Mouse (Mus musculus) adipose tissue, adult 10 weeks (tissue): ENCODE data around the gene Bpifb5. TPM values are rescaled to one million over a fixed set of nuclear protein-coding genes. Genes with fewer than 3 reads are reported as not detected.

Source experiments
- polyA plus RNA-seq: library from polyadenylated mRNA; stranded (reverse); fragments of 350-450 nt; fragmentation: Illumina TruSeq; extraction: RNeasy Lipid Tissue Mini Kit (QIAGEN cat#74804); gene quantifications from one replicate; pipeline ENCODE4 v1.2.3, GENCODE M21; 2014; ENCODE audit warnings: low read depth, low replicate concordance

The Bpifb5 gene
- 0.43 TPM for polyA plus RNA-seq

DNA sequence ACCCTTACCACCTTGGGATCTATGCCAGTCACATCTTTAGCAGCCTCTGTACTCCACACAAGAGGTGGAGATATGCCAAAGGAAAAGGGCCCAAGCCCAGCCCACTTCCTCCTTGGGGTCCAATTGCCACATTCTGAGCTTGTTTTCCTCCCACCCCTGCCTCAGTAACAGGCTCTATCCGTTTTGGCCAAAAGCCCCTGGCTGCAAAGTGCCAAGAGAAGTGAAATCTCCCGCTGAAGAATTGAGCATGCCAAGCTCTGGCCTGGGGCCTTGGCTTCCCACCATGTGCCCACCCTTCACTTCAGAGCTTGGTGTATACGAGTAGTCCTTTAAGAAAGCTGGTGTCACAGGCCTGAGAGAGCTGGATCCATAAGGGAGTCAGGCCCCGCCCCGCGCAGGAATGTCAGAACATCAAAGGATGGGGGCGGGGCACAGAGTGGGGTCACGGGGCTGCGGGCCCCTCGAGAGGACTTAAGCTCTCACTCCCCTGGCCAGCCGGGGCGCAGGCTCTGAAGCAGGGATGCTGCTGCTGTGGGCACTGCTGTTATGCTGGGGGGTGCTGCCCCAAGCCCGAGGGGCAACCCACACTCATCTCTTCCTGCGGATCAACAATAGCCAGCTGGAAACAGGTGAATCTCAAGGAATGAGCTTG is at the start of gene Bpifb5:
Gene Bpifb5, plus strand, starts transcription at position 478 of the 652 bp plus-strand sequence.

DNA sequence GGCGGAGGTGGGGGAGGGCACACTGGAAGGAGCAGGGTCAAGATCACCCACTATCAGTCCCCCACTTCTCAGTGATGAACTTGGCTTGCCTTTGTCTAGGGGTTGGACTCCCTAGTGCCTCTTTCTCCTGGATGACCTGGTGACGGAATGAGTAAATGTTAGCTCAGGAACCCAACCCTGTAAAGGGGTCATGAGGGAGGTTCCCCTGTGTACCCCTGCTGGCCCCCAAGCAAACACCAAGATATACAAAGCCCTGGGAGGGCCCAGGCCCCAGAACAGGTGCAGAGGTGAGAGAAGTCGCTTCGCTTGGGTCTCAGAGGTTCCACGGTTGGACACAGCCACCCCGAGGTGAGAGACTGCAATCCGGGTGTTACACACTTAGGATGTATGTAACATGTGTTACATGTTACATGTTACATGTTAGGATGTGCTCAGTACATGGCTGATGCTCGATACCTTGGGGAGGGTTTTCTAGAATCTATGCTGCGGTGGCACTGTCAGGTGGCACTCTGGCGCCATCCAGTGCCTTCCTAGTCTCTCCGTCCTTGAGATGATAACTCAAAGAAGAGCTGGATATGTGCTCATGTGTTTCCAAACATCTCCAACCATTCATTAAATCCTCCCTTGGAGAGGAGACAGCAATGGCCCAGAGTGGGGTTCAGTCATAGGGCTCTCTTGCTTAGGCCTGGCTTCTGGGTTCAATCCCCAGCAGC is 32.8 kb upstream of the Bpifb5 start, which contains the start of gene Bpifb1:
Gene Bpifb1, plus strand, starts transcription at position 273 of the 713 bp plus-strand sequence.

DNA sequence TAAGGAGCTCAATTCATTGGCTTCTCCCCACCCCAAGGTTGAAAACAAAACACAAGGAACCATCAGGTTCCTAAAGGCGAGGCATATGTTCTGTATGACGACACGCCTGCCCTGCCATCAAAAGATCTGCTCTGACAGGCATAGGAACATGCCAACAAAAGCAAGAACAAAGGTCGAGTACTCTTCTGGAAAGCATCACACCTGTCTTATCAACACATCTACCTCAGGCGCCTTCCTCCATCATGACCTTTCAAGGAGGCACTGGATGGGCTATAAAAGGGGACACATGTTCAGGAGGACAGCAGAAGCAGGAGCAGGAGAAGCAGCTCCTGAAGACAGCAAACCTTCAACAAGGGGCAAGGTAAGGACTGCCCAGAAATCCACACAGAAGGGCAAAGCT is 34.0 kb downstream of the Bpifb5 start, which contains the start of gene Bpifb9a:
Gene Bpifb9a, plus strand, starts transcription at position 301 of the 400 bp plus-strand sequence.

Other genes starting within 250 kb of the Bpifb5 start
- gene Bpifa6, start 248.8 kb upstream of the Bpifb5 start, polyA plus RNA-seq = not detected
- gene Bpifa2, start 215.5 kb upstream of the Bpifb5 start, polyA plus RNA-seq = not detected
- gene Bpifa3, start 93.4 kb upstream of the Bpifb5 start, polyA plus RNA-seq = 3.4 TPM
- not detected for gene Bpifa1, start 80.9 kb upstream of the Bpifb5 start, polyA plus RNA-seq
- gene Bpifa5, start 61.1 kb upstream of the Bpifb5 start, polyA plus RNA-seq = not detected
- not detected for gene Bpifb1, start 32.9 kb upstream of the Bpifb5 start, polyA plus RNA-seq
- not detected for gene Bpifb9a, start 34.1 kb downstream of the Bpifb5 start, polyA plus RNA-seq
- gene Bpifb9b, start 83.5 kb downstream of the Bpifb5 start, polyA plus RNA-seq = not detected
- gene Cdk5rap1, start 149.3 kb downstream of the Bpifb5 start, polyA plus RNA-seq = 7.1 TPM
- 31.1 TPM for gene Snta1, start 184.4 kb downstream of the Bpifb5 start, polyA plus RNA-seq
- 10.8 TPM for gene Cbfa2t2, start 212.7 kb downstream of the Bpifb5 start, polyA plus RNA-seq